Mouse (Mus musculus): Measurements from ENCODE around the gene Tbccd1.

The Tbccd1 gene

GRCm38 (mm10) chr16:22879945-22880595 lies 22.6 kb upstream of the Tbccd1 start:
- no peaks in the 10 kb centered on the region for H3K36me3 ChIP-seq (ENCODE audit: control insufficient read depth, insufficient read depth, low read length, poor library complexity, severe bottlenecking)
- H3K27me3 ChIP-seq (ENCODE audit: control insufficient read depth, insufficient read depth, low read length, poor library complexity, severe bottlenecking), result no peaks in the 10 kb centered on the region
- no peak for DNase-seq (ENCODE audit: low read depth, low spot score)

- H3K36me3 ChIP-seq (ENCODE audit: control insufficient read depth, insufficient read depth, low read length, poor library complexity, severe bottlenecking), result no peaks in the 10 kb centered on the region
- DNase-seq (ENCODE audit: low read depth, low spot score), result no peak
These were observed 21.2 kb upstream of the Tbccd1 start for GRCm38 (mm10) chr16:22878716-22879115.

GRCm38 (mm10) chr16:22877660-22878390 lies 20.4 kb upstream of the Tbccd1 start:
- Histone ChIP-seq H3K27me3 (ENCODE audit: control insufficient read depth, insufficient read depth, low read length, poor library complexity, severe bottlenecking) (no peaks in the 10 kb centered on the region), H3K36me3 (ENCODE audit: control insufficient read depth, insufficient read depth, low read length, poor library complexity, severe bottlenecking) (no peaks in the 10 kb centered on the region)
- DNase-seq (ENCODE audit: low read depth, low spot score), result no peak

More at GRCm38 (mm10) chr16:22878716-22879115, 21.2 kb upstream of the Tbccd1 start:
- no peaks in the 10 kb centered on the region for H3K27me3 ChIP-seq (ENCODE audit: control insufficient read depth, insufficient read depth, low read length, poor library complexity, severe bottlenecking)

GRCm38 (mm10) chr16:22876218-22877043 lies 19.0 kb upstream of the Tbccd1 start:
- Histone ChIP-seq H3K27me3 (ENCODE audit: control insufficient read depth, insufficient read depth, low read length, poor library complexity, severe bottlenecking) (no peaks in the 10 kb centered on the region), H3K36me3 (ENCODE audit: control insufficient read depth, insufficient read depth, low read length, poor library complexity, severe bottlenecking) (0 out of 2 replicates have a peak, but pooled peaks cover 2% of the 10 kb centered on the region)
- peak; percentile 59 for DNase-seq (ENCODE audit: low read depth, low spot score)

- no peak for DNase-seq (ENCODE audit: low read depth, low spot score)
- Histone ChIP-seq H3K36me3 (ENCODE audit: control insufficient read depth, insufficient read depth, low read length, poor library complexity, severe bottlenecking) (peaks cover 8% of the 10 kb centered on the region), H3K27me3 (ENCODE audit: control insufficient read depth, insufficient read depth, low read length, poor library complexity, severe bottlenecking) (no peaks in the 10 kb centered on the region)
These were observed 15.9 kb upstream of the Tbccd1 start for GRCm38 (mm10) chr16:22873369-22873768.

- DNase-seq (ENCODE audit: low read depth, low spot score), result no peak
These were observed 14.9 kb upstream of the Tbccd1 start for GRCm38 (mm10) chr16:22872397-22872796.

GRCm38 (mm10) chr16:22856773-22857172 lies 696 bp downstream of the Tbccd1 start:
- H3K27me3 ChIP-seq (ENCODE audit: control insufficient read depth, insufficient read depth, low read length, poor library complexity, severe bottlenecking), result no peaks in the 10 kb centered on the region
- DNase-seq (ENCODE audit: low read depth, low spot score), result peak; percentile 2
- no peaks in the 10 kb centered on the region for H3K36me3 ChIP-seq (ENCODE audit: control insufficient read depth, insufficient read depth, low read length, poor library complexity, severe bottlenecking)

More at GRCm38 (mm10) chr16:22872397-22872796, 14.9 kb upstream of the Tbccd1 start:
- peaks cover 11% of the 10 kb centered on the region for H3K36me3 ChIP-seq (ENCODE audit: control insufficient read depth, insufficient read depth, low read length, poor library complexity, severe bottlenecking)
- H3K27me3 ChIP-seq (ENCODE audit: control insufficient read depth, insufficient read depth, low read length, poor library complexity, severe bottlenecking), result no peaks in the 10 kb centered on the region

- no peak for DNase-seq (ENCODE audit: low read depth, low spot score)
- Histone ChIP-seq H3K36me3 (ENCODE audit: control insufficient read depth, insufficient read depth, low read length, poor library complexity, severe bottlenecking) (no peaks in the 10 kb centered on the region), H3K27me3 (ENCODE audit: control insufficient read depth, insufficient read depth, low read length, poor library complexity, severe bottlenecking) (no peaks in the 10 kb centered on the region)
These were observed 4.8 kb downstream of the Tbccd1 start for GRCm38 (mm10) chr16:22852709-22853108.

- no peaks in the 10 kb centered on the region for H3K27me3 ChIP-seq (ENCODE audit: control insufficient read depth, insufficient read depth, low read length, poor library complexity, severe bottlenecking)
These were observed 9.1 kb downstream of the Tbccd1 start for GRCm38 (mm10) chr16:22848331-22848730.

GRCm38 (mm10) chr16:22847686-22848085 lies 9.8 kb downstream of the Tbccd1 start:
- no peak for DNase-seq (ENCODE audit: low read depth, low spot score)
- Histone ChIP-seq H3K27me3 (ENCODE audit: control insufficient read depth, insufficient read depth, low read length, poor library complexity, severe bottlenecking) (no peaks in the 10 kb centered on the region), H3K36me3 (ENCODE audit: control insufficient read depth, insufficient read depth, low read length, poor library complexity, severe bottlenecking) (no peaks in the 10 kb centered on the region)

More at GRCm38 (mm10) chr16:22848331-22848730, 9.1 kb downstream of the Tbccd1 start:
- no peak for DNase-seq (ENCODE audit: low read depth, low spot score)
- H3K36me3 ChIP-seq (ENCODE audit: control insufficient read depth, insufficient read depth, low read length, poor library complexity, severe bottlenecking), result no peaks in the 10 kb centered on the region

GRCm38 (mm10) chr16:22845481-22845880 lies 12.0 kb downstream of the Tbccd1 start:
- no peak for DNase-seq (ENCODE audit: low read depth, low spot score)
- no peaks in the 10 kb centered on the region for H3K36me3 ChIP-seq (ENCODE audit: control insufficient read depth, insufficient read depth, low read length, poor library complexity, severe bottlenecking)
- no peaks in the 10 kb centered on the region for H3K27me3 ChIP-seq (ENCODE audit: control insufficient read depth, insufficient read depth, low read length, poor library complexity, severe bottlenecking)

GRCm38 (mm10) chr16:22844834-22845233 lies 12.6 kb downstream of the Tbccd1 start:
- H3K27me3 ChIP-seq (ENCODE audit: control insufficient read depth, insufficient read depth, low read length, poor library complexity, severe bottlenecking), result no peaks in the 10 kb centered on the region
- DNase-seq (ENCODE audit: low read depth, low spot score), result no peak
- H3K36me3 ChIP-seq (ENCODE audit: control insufficient read depth, insufficient read depth, low read length, poor library complexity, severe bottlenecking), result no peaks in the 10 kb centered on the region

GRCm38 (mm10) chr16:22844061-22844801 lies 13.2 kb downstream of the Tbccd1 start:
- DNase-seq (ENCODE audit: low read depth, low spot score), result no peak
- H3K27me3 ChIP-seq (ENCODE audit: control insufficient read depth, insufficient read depth, low read length, poor library complexity, severe bottlenecking), result no peaks in the 10 kb centered on the region
- H3K36me3 ChIP-seq (ENCODE audit: control insufficient read depth, insufficient read depth, low read length, poor library complexity, severe bottlenecking), result no peaks in the 10 kb centered on the region

GRCm38 (mm10) chr16:22842871-22843270 lies 14.6 kb downstream of the Tbccd1 start:
- no peak for DNase-seq (ENCODE audit: low read depth, low spot score)
- Histone ChIP-seq H3K36me3 (ENCODE audit: control insufficient read depth, insufficient read depth, low read length, poor library complexity, severe bottlenecking) (no peaks in the 10 kb centered on the region), H3K27me3 (ENCODE audit: control insufficient read depth, insufficient read depth, low read length, poor library complexity, severe bottlenecking) (no peaks in the 10 kb centered on the region)

Measured in splenic B cell, adult 2 months (primary cell).